Mouse (Mus musculus): ENCODE measurements around the gene Gm14444. TPM values are rescaled to one million over a fixed set of nuclear protein-coding genes. Genes with fewer than 3 reads are reported as not detected.

The Gm14444 gene
- polyA plus RNA-seq (2012) = not detected in 2 replicates

DNA sequence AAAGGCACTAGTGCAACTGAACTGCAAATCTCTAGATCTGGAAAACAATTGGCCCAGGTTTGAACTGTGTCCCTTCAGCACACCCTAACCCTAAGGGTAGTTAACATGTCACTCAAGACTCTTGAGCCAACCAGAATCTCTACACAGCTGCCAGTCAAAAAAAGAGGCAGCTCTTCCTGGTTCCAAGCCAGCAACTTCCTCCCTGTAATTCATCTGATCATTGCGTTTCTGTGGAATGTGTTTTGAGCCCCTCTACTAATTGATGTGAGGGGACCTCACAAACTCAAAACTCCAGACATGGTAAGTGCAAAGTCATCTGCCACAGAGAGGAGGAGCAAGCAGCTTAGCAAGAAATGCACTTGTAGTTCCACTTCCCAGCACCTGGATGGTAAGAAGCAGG lies at the start of gene Gm14444:
Gene Gm14444 (plus strand): TSS at position 220 of the 400 bp plus-strand sequence.

DNA sequence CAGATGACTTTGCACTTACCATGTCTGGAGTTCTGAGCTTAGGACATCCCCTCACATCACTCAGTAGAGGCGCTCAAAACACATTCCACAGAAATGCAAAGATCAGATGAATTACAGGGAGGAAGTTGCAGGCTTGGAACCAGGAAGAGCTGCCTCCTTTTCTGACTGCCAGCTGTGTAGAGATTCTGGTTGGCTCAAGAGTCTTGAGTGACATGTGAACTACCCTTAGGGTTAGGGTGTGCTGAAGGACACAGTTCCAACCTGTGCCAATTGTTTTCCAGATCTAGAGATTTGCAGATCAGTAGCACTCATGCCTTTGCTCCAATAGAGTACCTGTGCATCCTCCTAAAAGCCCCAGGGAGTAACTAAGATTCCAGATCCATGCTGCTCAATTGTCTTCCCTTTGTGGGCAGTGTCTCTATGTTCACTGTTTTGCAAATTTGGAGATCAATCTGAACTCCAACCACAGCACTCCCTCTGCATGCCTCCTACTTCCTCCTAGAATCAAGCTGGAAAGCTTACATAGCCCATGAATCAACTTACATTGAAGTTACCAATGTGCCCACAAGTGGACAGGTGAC lies 57.7 kb downstream of the Gm14444 start, which contains the start of gene Gm14393:
Gene Gm14393 (minus strand): TSS at position 101 of the 581 bp plus-strand sequence.

Other genes starting within 250 kb of the Gm14444 start
- 0.21 TPM in 1 of 2 replicates, not detected in the other for gene Edn3, start 249.6 kb upstream of the Gm14444 start, polyA plus RNA-seq (2012)
- not detected in 2 replicates for gene Gm14393, start 57.5 kb downstream of the Gm14444 start, polyA plus RNA-seq (2012)
- 0.18 TPM in 1 of 2 replicates, not detected in the other for gene Gm14399, start 131.8 kb downstream of the Gm14444 start, polyA plus RNA-seq (2012)
- gene Gm14443, start 165.6 kb downstream of the Gm14444 start, polyA plus RNA-seq (2012) = 0.02 TPM in 1 of 2 replicates, not detected in the other
- gene Gm14391, start 196.7 kb downstream of the Gm14444 start, polyA plus RNA-seq (2012) = 0.53 and 1.2 TPM in 2 replicates